Mouse (Mus musculus) urinary bladder, adult 18-20 months (tissue): ENCODE results near the gene Cnot6l.

Source experiments
- DNase-seq, 2 experiments: peaks; one replicate each; pipeline ENCODE4 v3.0.0; 2022; ENCODE audit warnings: low spot score in 2 of 2, mixed read lengths in 2 of 2

The Cnot6l gene

GRCm38 (mm10) chr5:96164021-96164411 is at the start of gene Cnot6l:
TSS of gene Cnot6l (minus strand) at chr5:96164171.
- DNase-seq = no peak

GRCm38 (mm10) chr5:96209916-96210583 is 46.1 kb upstream of the Cnot6l start:
- peak; percentile 89 to 92 for DNase-seq

GRCm38 (mm10) chr5:96209459-96209858 is 45.5 kb upstream of the Cnot6l start, which contains the start of gene Mrpl1:
TSS of gene Mrpl1 (plus strand) at chr5:96209493.
- peak in 1 of 2 experiments; percentile 33 for DNase-seq

- no peak for DNase-seq
Measured at GRCm38 (mm10) chr5:96208543-96208942, 44.6 kb upstream of the Cnot6l start.

- DNase-seq = no peak
Measured at GRCm38 (mm10) chr5:96207531-96207930, 43.6 kb upstream of the Cnot6l start.

- peak in 1 of 2 experiments; percentile 18 for DNase-seq
Measured at GRCm38 (mm10) chr5:96206897-96207296, 42.9 kb upstream of the Cnot6l start.

- no peak for DNase-seq
Measured at GRCm38 (mm10) chr5:96201462-96202154, 37.6 kb upstream of the Cnot6l start.

GRCm38 (mm10) chr5:96200269-96200668 is 36.3 kb upstream of the Cnot6l start:
- no peak for DNase-seq

GRCm38 (mm10) chr5:96198271-96198670 is 34.3 kb upstream of the Cnot6l start:
- DNase-seq = no peak

GRCm38 (mm10) chr5:96196547-96197052 is 32.6 kb upstream of the Cnot6l start:
- no peak for DNase-seq

GRCm38 (mm10) chr5:96191251-96191650 is 27.3 kb upstream of the Cnot6l start:
- DNase-seq = no peak

GRCm38 (mm10) chr5:96189761-96190160 is 25.8 kb upstream of the Cnot6l start:
- no peak for DNase-seq

GRCm38 (mm10) chr5:96183987-96184386 is 20.0 kb upstream of the Cnot6l start:
- no peak for DNase-seq

- no peak for DNase-seq
Measured at GRCm38 (mm10) chr5:96183211-96183610, 19.2 kb upstream of the Cnot6l start.

- no peak for DNase-seq
Measured at GRCm38 (mm10) chr5:96176879-96177358, 12.9 kb upstream of the Cnot6l start.

- DNase-seq = peak in 1 of 2 experiments; percentile 6
Measured at GRCm38 (mm10) chr5:96176121-96176520, 12.2 kb upstream of the Cnot6l start.

- no peak for DNase-seq
Measured at GRCm38 (mm10) chr5:96171765-96172164, 7.8 kb upstream of the Cnot6l start.

- no peak for DNase-seq
Measured at GRCm38 (mm10) chr5:96170443-96170842, 6.5 kb upstream of the Cnot6l start.

- no peak for DNase-seq
Measured at GRCm38 (mm10) chr5:96166761-96167160, 2.8 kb upstream of the Cnot6l start.

GRCm38 (mm10) chr5:96163396-96164020 is 463 bp downstream of the Cnot6l start:
- DNase-seq = no peak

- peak; percentile 72 to 78 for DNase-seq
Measured at GRCm38 (mm10) chr5:96162399-96163331, 1.3 kb downstream of the Cnot6l start.
